Mouse (Mus musculus): ENCODE data around the gene Tns3. TPM values are rescaled to one million over a fixed set of nuclear protein-coding genes. Genes with fewer than 3 reads are reported as not detected.

The Tns3 gene
- polyA plus RNA-seq, 1 experiment from 2014 or later: 26.0 TPM

DNA sequence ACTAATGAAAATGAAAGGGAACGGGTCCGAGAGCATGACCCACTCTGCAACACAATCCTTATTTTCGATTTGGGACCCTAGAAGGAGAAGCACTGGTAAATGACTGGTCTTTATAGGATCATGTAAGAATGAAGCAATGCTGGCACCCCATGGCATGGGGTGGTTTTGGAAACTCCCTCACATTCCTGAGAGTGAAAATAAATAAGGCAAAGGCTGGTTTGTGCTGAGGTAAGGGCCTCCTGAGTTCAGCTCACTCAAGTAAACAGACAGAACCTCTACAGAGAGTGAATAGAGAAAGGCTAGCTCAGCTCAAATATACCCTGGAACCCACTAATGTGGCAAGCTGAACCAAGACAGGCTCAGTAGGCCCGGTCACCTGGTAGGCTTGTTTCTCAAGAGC is 179.8 kb downstream of the Tns3 start:
- 88% methylated on average over 4 of the region's 4 CpGs for WGBS
- no peak for ATAC-seq (ENCODE audit: insufficient number of reproducible peaks, low FRiP score, low TSS enrichment, low read depth)
- Histone ChIP-seq H3K4me2 (ENCODE audit: low read depth, severe bottlenecking) (no peak overlapping the region), H3K36me3 (ENCODE audit: control insufficient read depth, insufficient read depth, low read length) (no peaks in the 10 kb centered on the region; the same call in 1 of the 2 replicates), H3K4me1 (ENCODE audit: control insufficient read depth, insufficient read depth, low read length) (no peaks in the 10 kb centered on the region), H3K27me3 (ENCODE audit: control insufficient read depth, insufficient read depth, low read length) (no peaks in the 10 kb centered on the region), H3K9ac (ENCODE audit: low read length) (no peak overlapping the region), H3K4me3 (ENCODE audit: low read depth, low read length) (no peak overlapping the region), H3K9me3 (ENCODE audit: control insufficient read depth, low read length) (no peaks in the 10 kb centered on the region), H3K27ac (replicated peaks; ENCODE audit: low read depth, low read length) (no peak overlapping the region)
- DNase-seq (ENCODE audit: low spot score): no peak

DNA sequence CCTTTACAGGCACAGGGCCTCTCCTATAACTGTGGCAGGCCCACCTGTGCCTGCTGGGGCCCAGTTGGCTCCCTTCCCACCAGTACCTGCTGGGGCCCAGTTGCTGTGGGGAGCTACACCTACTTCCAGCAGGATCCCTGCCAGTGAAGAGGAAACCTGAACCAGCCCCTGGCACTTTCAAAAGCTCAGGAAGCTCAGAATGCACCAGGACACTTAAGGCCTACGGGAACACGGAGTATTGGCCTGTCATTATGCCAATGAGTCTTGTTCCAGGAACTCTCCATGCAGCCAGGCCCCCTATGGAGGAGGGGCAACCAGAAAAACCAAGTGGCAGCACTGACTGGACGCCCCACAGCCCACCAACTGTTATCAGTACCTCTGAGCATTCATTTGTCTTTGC is 181.6 kb downstream of the Tns3 start:
- no peak overlapping the region for H3K4me2 ChIP-seq (ENCODE audit: low read depth, severe bottlenecking)
- H3K27ac ChIP-seq (replicated peaks; ENCODE audit: low read depth, low read length): no peak overlapping the region
- ATAC-seq (ENCODE audit: insufficient number of reproducible peaks, low FRiP score, low TSS enrichment, low read depth) (no peak), DNase-seq (ENCODE audit: low spot score) (no peak)
- no peaks in the 10 kb centered on the region for H3K9me3 ChIP-seq (ENCODE audit: control insufficient read depth, low read length)
- WGBS: 57% methylated on average over 3 of the region's 3 CpGs
- no peaks in the 10 kb centered on the region for H3K4me1 ChIP-seq (ENCODE audit: control insufficient read depth, insufficient read depth, low read length)
- no peaks in the 10 kb centered on the region for H3K27me3 ChIP-seq (ENCODE audit: control insufficient read depth, insufficient read depth, low read length)
- H3K9ac ChIP-seq (ENCODE audit: low read length): no peak overlapping the region
- peaks cover 8% of the 10 kb centered on the region for H3K36me3 ChIP-seq (ENCODE audit: control insufficient read depth, insufficient read depth, low read length)
- H3K4me3 ChIP-seq (ENCODE audit: low read depth, low read length): no peak overlapping the region

DNA sequence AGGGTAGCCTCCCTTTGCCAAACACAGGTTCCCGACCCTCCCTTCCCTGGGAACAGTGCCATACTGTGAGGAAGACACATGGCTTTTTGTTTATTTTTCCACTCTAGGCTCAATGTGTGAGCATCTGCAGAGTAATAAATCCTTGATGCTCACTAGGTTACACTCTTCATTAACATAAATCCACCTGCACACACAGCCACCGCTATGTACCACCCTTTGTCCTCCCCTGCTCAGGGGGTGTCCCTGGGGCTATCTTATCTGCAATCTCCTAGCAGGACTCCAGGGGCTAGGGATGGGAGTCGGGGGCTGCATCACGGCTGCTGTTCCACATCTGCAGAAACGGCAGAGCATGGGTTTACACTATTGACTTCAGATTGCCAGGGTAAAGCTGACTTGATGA is 182.4 kb downstream of the Tns3 start:
- peaks cover 8% of the 10 kb centered on the region for H3K36me3 ChIP-seq (ENCODE audit: control insufficient read depth, insufficient read depth, low read length)
- no peak for ATAC-seq (ENCODE audit: insufficient number of reproducible peaks, low FRiP score, low TSS enrichment, low read depth)
- no peak for DNase-seq (ENCODE audit: low spot score)
- no peaks in the 10 kb centered on the region for H3K27me3 ChIP-seq (ENCODE audit: control insufficient read depth, insufficient read depth, low read length)
- no peak overlapping the region for H3K4me3 ChIP-seq (ENCODE audit: low read depth, low read length)
- H3K4me1 ChIP-seq (ENCODE audit: control insufficient read depth, insufficient read depth, low read length): no peaks in the 10 kb centered on the region
- no peak overlapping the region for H3K4me2 ChIP-seq (ENCODE audit: low read depth, severe bottlenecking)
- no peaks in the 10 kb centered on the region for H3K9me3 ChIP-seq (ENCODE audit: control insufficient read depth, low read length)
- no peak overlapping the region for H3K27ac ChIP-seq (replicated peaks; ENCODE audit: low read depth, low read length)
- 66% methylated on average over 5 of the region's 5 CpGs for WGBS
- no peak overlapping the region for H3K9ac ChIP-seq (ENCODE audit: low read length)

DNA sequence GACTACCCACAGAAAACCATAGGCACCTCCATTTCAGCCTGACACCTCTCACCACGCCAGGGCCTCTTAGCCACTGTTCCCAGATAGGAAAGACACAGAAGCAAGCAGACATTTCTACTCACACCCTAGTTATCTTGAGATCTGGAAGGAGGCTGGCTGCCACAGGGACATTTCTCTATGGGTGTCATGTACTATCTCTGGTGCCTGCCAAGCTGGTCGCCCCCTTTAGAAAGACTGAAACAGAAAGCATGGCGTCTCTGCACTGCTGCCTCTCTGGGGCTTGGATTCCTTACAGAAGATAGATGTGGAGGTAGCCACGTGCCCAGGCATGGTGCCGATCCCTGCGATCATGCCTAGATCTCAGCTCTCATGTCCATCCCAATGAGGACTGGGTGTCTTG is 182.8 kb downstream of the Tns3 start:
- ATAC-seq (ENCODE audit: insufficient number of reproducible peaks, low FRiP score, low TSS enrichment, low read depth) (no peak), DNase-seq (ENCODE audit: low spot score) (no peak)
- H3K4me3 ChIP-seq (ENCODE audit: low read depth, low read length): no peak overlapping the region
- H3K9ac ChIP-seq (ENCODE audit: low read length): no peak overlapping the region
- no peak overlapping the region for H3K4me2 ChIP-seq (ENCODE audit: low read depth, severe bottlenecking)
- 85% methylated on average over 6 of the region's 6 CpGs for WGBS
- H3K4me1 ChIP-seq (ENCODE audit: control insufficient read depth, insufficient read depth, low read length): no peaks in the 10 kb centered on the region
- no peaks in the 10 kb centered on the region for H3K27me3 ChIP-seq (ENCODE audit: control insufficient read depth, insufficient read depth, low read length)
- no peak overlapping the region for H3K27ac ChIP-seq (replicated peaks; ENCODE audit: low read depth, low read length)
- no peaks in the 10 kb centered on the region for H3K9me3 ChIP-seq (ENCODE audit: control insufficient read depth, low read length)
- peaks cover 9% of the 10 kb centered on the region for H3K36me3 ChIP-seq (ENCODE audit: control insufficient read depth, insufficient read depth, low read length)

DNA sequence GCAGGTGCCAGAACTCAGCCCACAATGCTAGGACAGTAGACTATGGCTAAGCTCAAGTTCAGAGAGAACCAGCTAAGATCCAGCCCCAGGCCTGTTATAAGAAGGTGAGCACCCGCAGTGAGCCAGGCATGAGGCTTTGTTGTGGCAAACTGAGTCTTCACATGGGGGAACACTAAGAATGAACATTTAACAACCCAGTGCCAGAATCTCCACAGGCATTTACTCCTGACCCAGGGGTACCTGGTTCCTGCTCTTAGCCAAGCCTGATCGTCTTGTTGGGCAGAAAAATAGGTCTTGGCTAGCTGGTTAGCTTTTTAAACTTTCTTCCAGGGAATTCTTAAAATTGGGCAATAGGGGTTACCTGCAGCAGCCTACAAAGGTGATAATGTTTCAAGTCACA is 184.5 kb downstream of the Tns3 start:
- no peaks in the 10 kb centered on the region for H3K27me3 ChIP-seq (ENCODE audit: control insufficient read depth, insufficient read depth, low read length)
- H3K27ac ChIP-seq (replicated peaks; ENCODE audit: low read depth, low read length): no peak overlapping the region
- no peaks in the 10 kb centered on the region for H3K4me1 ChIP-seq (ENCODE audit: control insufficient read depth, insufficient read depth, low read length)
- peaks cover 12% of the 10 kb centered on the region for H3K36me3 ChIP-seq (ENCODE audit: control insufficient read depth, insufficient read depth, low read length)
- 95% methylated on average over 2 of the region's 2 CpGs for WGBS
- H3K9ac ChIP-seq (ENCODE audit: low read length): no peak overlapping the region
- ATAC-seq (ENCODE audit: insufficient number of reproducible peaks, low FRiP score, low TSS enrichment, low read depth): no peak
- no peaks in the 10 kb centered on the region for H3K9me3 ChIP-seq (ENCODE audit: control insufficient read depth, low read length)
- H3K4me3 ChIP-seq (ENCODE audit: low read depth, low read length): no peak overlapping the region
- H3K4me2 ChIP-seq (ENCODE audit: low read depth, severe bottlenecking): no peak overlapping the region
- DNase-seq (ENCODE audit: low spot score): no peak

DNA sequence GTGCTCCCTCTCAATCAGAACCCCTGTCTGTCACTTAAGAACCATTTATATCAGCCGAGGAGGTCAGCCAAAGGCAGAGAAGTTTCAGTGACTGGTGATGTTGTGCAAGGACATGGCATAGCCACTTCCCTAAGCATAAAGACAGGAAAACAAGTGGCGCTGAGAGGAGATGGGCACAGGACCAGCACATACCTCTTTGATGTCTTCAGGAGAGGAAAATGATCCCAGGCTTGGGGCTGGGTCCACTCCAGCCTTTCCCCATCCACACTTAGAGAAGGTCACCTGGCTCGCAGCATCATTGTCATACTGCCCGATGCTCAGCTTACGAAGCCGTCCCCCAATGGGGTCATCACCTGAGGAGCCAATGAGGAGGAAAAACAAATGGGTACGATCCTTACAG is 185.0 kb downstream of the Tns3 start:
- ATAC-seq (ENCODE audit: insufficient number of reproducible peaks, low FRiP score, low TSS enrichment, low read depth): no peak

DNA sequence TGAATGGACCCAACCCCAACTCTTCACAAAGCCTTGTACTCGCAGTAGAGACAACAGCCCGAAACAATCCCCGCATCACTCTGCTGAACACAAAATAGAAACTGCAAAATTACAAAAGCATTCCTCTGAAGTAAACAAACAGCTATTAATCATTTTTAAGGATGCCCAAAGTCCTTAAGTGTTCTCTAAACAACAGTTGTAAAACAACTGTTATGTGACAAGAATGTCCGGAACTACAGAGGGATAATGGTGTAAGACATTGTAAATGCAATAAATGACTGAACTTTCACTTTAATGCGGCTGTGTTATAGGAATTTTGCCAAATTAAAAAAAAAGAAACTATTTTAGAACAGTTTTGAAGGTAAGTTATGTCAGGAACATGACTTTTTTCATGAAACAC is 190.7 kb downstream of the Tns3 start:
- Histone ChIP-seq H3K36me3 (ENCODE audit: control insufficient read depth, insufficient read depth, low read length) (peaks cover 8% of the 10 kb centered on the region; the same call in 1 of the 2 replicates), H3K27me3 (ENCODE audit: control insufficient read depth, insufficient read depth, low read length) (no peaks in the 10 kb centered on the region), H3K9ac (ENCODE audit: low read length) (no peak overlapping the region), H3K27ac (replicated peaks; ENCODE audit: low read depth, low read length) (no peak overlapping the region), H3K4me2 (ENCODE audit: low read depth, severe bottlenecking) (no peak overlapping the region), H3K4me3 (ENCODE audit: low read depth, low read length) (no peak overlapping the region), H3K9me3 (ENCODE audit: control insufficient read depth, low read length) (no peaks in the 10 kb centered on the region), H3K4me1 (ENCODE audit: control insufficient read depth, insufficient read depth, low read length) (peaks cover 12% of the 10 kb centered on the region)
- ATAC-seq (ENCODE audit: insufficient number of reproducible peaks, low FRiP score, low TSS enrichment, low read depth): no peak
- 86% methylated on average over 5 of the region's 5 CpGs for WGBS
- DNase-seq (ENCODE audit: low spot score): no peak

More for the DNA sequence above, 185.0 kb downstream of the Tns3 start:
- H3K36me3 ChIP-seq (ENCODE audit: control insufficient read depth, insufficient read depth, low read length): peaks cover 12% of the 10 kb centered on the region
- H3K9me3 ChIP-seq (ENCODE audit: control insufficient read depth, low read length): no peaks in the 10 kb centered on the region
- no peak overlapping the region for H3K27ac ChIP-seq (replicated peaks; ENCODE audit: low read depth, low read length)
- no peaks in the 10 kb centered on the region for H3K27me3 ChIP-seq (ENCODE audit: control insufficient read depth, insufficient read depth, low read length)
- WGBS: 96% methylated on average over 7 of the region's 7 CpGs
- no peak for DNase-seq (ENCODE audit: low spot score)
- H3K4me3 ChIP-seq (ENCODE audit: low read depth, low read length): no peak overlapping the region
- no peak overlapping the region for H3K9ac ChIP-seq (ENCODE audit: low read length)
- no peaks in the 10 kb centered on the region for H3K4me1 ChIP-seq (ENCODE audit: control insufficient read depth, insufficient read depth, low read length)
- no peak overlapping the region for H3K4me2 ChIP-seq (ENCODE audit: low read depth, severe bottlenecking)

DNA sequence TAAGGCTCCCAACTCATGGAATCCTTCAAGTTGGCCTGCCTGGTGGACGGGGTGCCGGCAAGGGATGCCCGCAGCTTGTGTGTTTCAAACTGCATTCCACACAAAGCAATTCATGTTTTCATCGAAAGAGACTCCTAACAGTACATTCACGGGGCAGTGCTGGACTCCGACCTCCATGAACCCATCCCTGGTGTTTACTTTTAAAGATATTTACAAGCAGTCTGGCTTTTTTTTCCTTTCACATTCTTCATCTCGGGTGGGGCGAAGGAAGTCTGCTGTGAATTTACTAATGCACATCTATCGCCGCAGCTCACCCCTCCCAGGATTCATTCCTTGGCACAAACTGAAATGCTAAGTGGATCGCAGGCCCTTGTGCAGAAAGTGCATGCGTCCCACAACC is 191.9 kb downstream of the Tns3 start:
- Histone ChIP-seq H3K27ac (replicated peaks; ENCODE audit: low read depth, low read length) (no peak overlapping the region), H3K4me2 (ENCODE audit: low read depth, severe bottlenecking) (no peak overlapping the region), H3K9ac (ENCODE audit: low read length) (no peak overlapping the region), H3K9me3 (ENCODE audit: control insufficient read depth, low read length) (no peaks in the 10 kb centered on the region), H3K36me3 (ENCODE audit: control insufficient read depth, insufficient read depth, low read length) (peaks cover 4% of the 10 kb centered on the region; the same call in 1 of the 2 replicates), H3K4me1 (ENCODE audit: control insufficient read depth, insufficient read depth, low read length) (peaks cover 23% of the 10 kb centered on the region), H3K27me3 (ENCODE audit: control insufficient read depth, insufficient read depth, low read length) (no peaks in the 10 kb centered on the region), H3K4me3 (ENCODE audit: low read depth, low read length) (no peak overlapping the region)
- WGBS: 85% methylated on average over 12 of the region's 12 CpGs
- DNase-seq (ENCODE audit: low spot score) (no peak), ATAC-seq (ENCODE audit: insufficient number of reproducible peaks, low FRiP score, low TSS enrichment, low read depth) (no peak)

DNA sequence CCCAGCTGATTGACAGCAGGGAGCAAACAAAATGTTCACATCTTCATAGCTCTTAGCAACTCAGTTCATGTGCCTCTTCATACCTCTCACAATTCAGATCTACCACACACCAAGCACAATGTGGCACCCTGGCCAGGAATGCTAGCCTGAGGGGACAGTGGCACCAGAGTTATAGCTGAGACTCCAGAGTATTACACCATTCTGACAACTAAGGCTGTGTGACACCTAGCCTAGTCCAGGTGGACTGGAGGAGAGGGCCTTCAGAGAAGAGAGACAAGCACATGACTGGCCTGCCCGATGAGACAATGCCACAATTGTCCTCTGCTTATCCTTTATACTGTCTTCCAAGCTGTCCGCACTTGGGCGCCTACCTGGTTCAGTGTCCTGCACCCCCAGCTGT is 192.8 kb downstream of the Tns3 start:
- Histone ChIP-seq H3K4me2 (ENCODE audit: low read depth, severe bottlenecking) (no peak overlapping the region), H3K27ac (replicated peaks; ENCODE audit: low read depth, low read length) (no peak overlapping the region), H3K9me3 (ENCODE audit: control insufficient read depth, low read length) (no peaks in the 10 kb centered on the region), H3K4me3 (ENCODE audit: low read depth, low read length) (no peak overlapping the region), H3K36me3 (ENCODE audit: control insufficient read depth, insufficient read depth, low read length) (peaks cover 2% of the 10 kb centered on the region; the same call in 1 of the 2 replicates), H3K9ac (ENCODE audit: low read length) (no peak overlapping the region), H3K27me3 (ENCODE audit: control insufficient read depth, insufficient read depth, low read length) (no peaks in the 10 kb centered on the region), H3K4me1 (ENCODE audit: control insufficient read depth, insufficient read depth, low read length) (peaks cover 28% of the 10 kb centered on the region)
- no peak for DNase-seq (ENCODE audit: low spot score)
- no peak for ATAC-seq (ENCODE audit: insufficient number of reproducible peaks, low FRiP score, low TSS enrichment, low read depth)
- WGBS: 96% methylated on average over 3 of the region's 3 CpGs
